Mouse (Mus musculus): Measurements from ENCODE around the gene Iqca.

Gene Iqca

GRCm38 (mm10) chr1:90153099-90153744 lies at the start of gene Iqca:
TSS of gene Iqca (minus strand) at chr1:90153401.
- CTCF ChIA-PET: no interaction called here

GRCm38 (mm10) chr1:90202207-90202978 lies 49.2 kb upstream of the Iqca start:
- CTCF ChIA-PET: no interaction called here

- CTCF ChIA-PET: no interaction called here
Observed at GRCm38 (mm10) chr1:90201655-90202054, 48.5 kb upstream of the Iqca start.

GRCm38 (mm10) chr1:90201246-90201645 lies 48.0 kb upstream of the Iqca start:
- CTCF ChIA-PET: no interaction called here

GRCm38 (mm10) chr1:90189046-90189445 lies 35.8 kb upstream of the Iqca start:
- CTCF ChIA-PET: no interaction called here

- CTCF ChIA-PET: interaction anchor here (0.5 kb wide), 1 partner anchor 122 kb away, joined by 3 read pairs; no protein-coding TSS in a partner anchor
Observed at GRCm38 (mm10) chr1:90186874-90187273, 33.7 kb upstream of the Iqca start.

GRCm38 (mm10) chr1:90186173-90186572 lies 33.0 kb upstream of the Iqca start:
- CTCF ChIA-PET: interaction anchor here (0.5 kb wide), 1 partner anchor 121 kb away, joined by 3 read pairs; no protein-coding TSS in a partner anchor

- CTCF ChIA-PET: no interaction called here
Observed at GRCm38 (mm10) chr1:90183602-90184001, 30.4 kb upstream of the Iqca start.

- CTCF ChIA-PET: no interaction called here
Observed at GRCm38 (mm10) chr1:90182521-90182920, 29.3 kb upstream of the Iqca start.

GRCm38 (mm10) chr1:90180966-90181699 lies 27.9 kb upstream of the Iqca start:
- CTCF ChIA-PET: no interaction called here

GRCm38 (mm10) chr1:90180479-90180878 lies 27.3 kb upstream of the Iqca start:
- CTCF ChIA-PET: no interaction called here

GRCm38 (mm10) chr1:90177978-90178377 lies 24.8 kb upstream of the Iqca start:
- CTCF ChIA-PET: no interaction called here

GRCm38 (mm10) chr1:90177565-90177964 lies 24.4 kb upstream of the Iqca start:
- CTCF ChIA-PET: no interaction called here

GRCm38 (mm10) chr1:90176223-90176622 lies 23.0 kb upstream of the Iqca start:
- CTCF ChIA-PET: no interaction called here

GRCm38 (mm10) chr1:90174338-90174737 lies 21.1 kb upstream of the Iqca start:
- CTCF ChIA-PET: no interaction called here

GRCm38 (mm10) chr1:90164319-90164718 lies 11.1 kb upstream of the Iqca start:
- CTCF ChIA-PET: no interaction called here

- CTCF ChIA-PET: no interaction called here
Observed at GRCm38 (mm10) chr1:90163161-90163560, 10.0 kb upstream of the Iqca start.

GRCm38 (mm10) chr1:90162379-90162857 lies 9.2 kb upstream of the Iqca start:
- CTCF ChIA-PET: no interaction called here

- CTCF ChIA-PET: no interaction called here
Observed at GRCm38 (mm10) chr1:90161623-90162022, 8.4 kb upstream of the Iqca start.

- CTCF ChIA-PET: no interaction called here
Observed at GRCm38 (mm10) chr1:90159927-90160326, 6.7 kb upstream of the Iqca start.

- CTCF ChIA-PET: no interaction called here
Observed at GRCm38 (mm10) chr1:90156589-90156988, 3.4 kb upstream of the Iqca start.

GRCm38 (mm10) chr1:90153787-90154186 lies 586 bp upstream of the Iqca start:
- CTCF ChIA-PET: no interaction called here

- CTCF ChIA-PET: no interaction called here
Observed at GRCm38 (mm10) chr1:90139729-90140128, 13.5 kb downstream of the Iqca start.

All from spleen, embryonic (tissue).